Mouse (Mus musculus) megakaryocyte, adult 5-6 weeks (primary cell): Measurements from ENCODE around the gene Ghrl. TPM values are rescaled to one million over a fixed set of nuclear protein-coding genes. Genes with fewer than 3 reads are reported as not detected.
A peak's percentile ranks its signal among the peaks of the same experiment; 100 is the strongest.
"Not testable (repeated sequence)": the region's sequence is repeated elsewhere in the genome, so short reads cannot be mapped to it uniquely, and the experiment has no call there.

Experiments used
- ATAC-seq: 2 replicates; pipeline ENCODE4 v1.8.0; 2016; ENCODE audit warnings: mild to moderate bottlenecking, inconsistent platforms; ENCODE audit not compliant: poor library complexity, severe bottlenecking
- total RNA-seq, 2 experiments: library from RNA; stranded (forward) in 1 of 2; stranded (reverse) in 1 of 2; fragments of 153-499, 151-499 nt in 1 of 2; fragments of 221-1000, 200-1000 nt in 1 of 2; gene quantifications; 2 replicates each; pipeline versions ENCODE4 v1.2.3 to v1.2.4; 2015 to 2017

The Ghrl gene
- total RNA-seq (2015) (1.1 and 4.4 TPM in 2 replicates), total RNA-seq (2017) (0.26 TPM in 1 of 2 replicates, not detected in the other)

- no peak for ATAC-seq
Measured at GRCm38 (mm10) chr6:113719878-113720277, at the start of gene Ghrl. TSS of gene Ghrl (minus strand) at chr6:113719880.

- no peak for ATAC-seq
Measured at GRCm38 (mm10) chr6:113768804-113769203, 49.1 kb upstream of the Ghrl start.

- peak; percentile 88 for ATAC-seq
Measured at GRCm38 (mm10) chr6:113761644-113762043, 42.0 kb upstream of the Ghrl start.

- ATAC-seq = peak; percentile 47
Measured at GRCm38 (mm10) chr6:113749119-113749685, 29.5 kb upstream of the Ghrl start.

GRCm38 (mm10) chr6:113748351-113748750 lies 28.7 kb upstream of the Ghrl start:
- ATAC-seq = peak; percentile 52

GRCm38 (mm10) chr6:113747284-113747683 lies 27.6 kb upstream of the Ghrl start:
- ATAC-seq = no peak

GRCm38 (mm10) chr6:113745117-113745516 lies 25.4 kb upstream of the Ghrl start:
- ATAC-seq = no peak

- ATAC-seq = no peak
Measured at GRCm38 (mm10) chr6:113743111-113743510, 23.4 kb upstream of the Ghrl start.

GRCm38 (mm10) chr6:113742321-113742720 lies 22.6 kb upstream of the Ghrl start:
- ATAC-seq = no peak

- ATAC-seq = no peak
Measured at GRCm38 (mm10) chr6:113741425-113741824, 21.7 kb upstream of the Ghrl start.

GRCm38 (mm10) chr6:113740236-113741217 lies 20.8 kb upstream of the Ghrl start, which contains the start of gene Sec13:
TSS of gene Sec13 (minus strand) at chr6:113740743.
- ATAC-seq = peak; percentile 100

- ATAC-seq = no peak
Measured at GRCm38 (mm10) chr6:113737318-113738046, 17.8 kb upstream of the Ghrl start.

- no peak for ATAC-seq
Measured at GRCm38 (mm10) chr6:113731296-113731695, 11.6 kb upstream of the Ghrl start.

- no peak for ATAC-seq
Measured at GRCm38 (mm10) chr6:113728181-113728580, 8.5 kb upstream of the Ghrl start.

GRCm38 (mm10) chr6:113721061-113721460 lies 1.4 kb upstream of the Ghrl start:
- ATAC-seq = no peak

GRCm38 (mm10) chr6:113717541-113717940 lies 2.1 kb downstream of the Ghrl start:
- ATAC-seq = no peak

- ATAC-seq = no peak
Measured at GRCm38 (mm10) chr6:113714797-113715196, 4.9 kb downstream of the Ghrl start.

- peak; percentile 77 for ATAC-seq
Measured at GRCm38 (mm10) chr6:113714276-113714675, 5.4 kb downstream of the Ghrl start.

- ATAC-seq = not testable (repeated sequence)
Measured at GRCm38 (mm10) chr6:113713389-113713788, 6.3 kb downstream of the Ghrl start.

- no peak for ATAC-seq
Measured at GRCm38 (mm10) chr6:113712718-113713117, 7.0 kb downstream of the Ghrl start.
